Mouse (Mus musculus) mature B cell (primary cell): ENCODE measurements around the gene Rnps1.

ENCODE experiments used
- in situ Hi-C: fragments of 300-500 bp; cut with MboI; formaldehyde crosslinking; loops from 2 replicates; pipeline ENCODE4 v1.14.3; 2019

The Rnps1 gene

DNA sequence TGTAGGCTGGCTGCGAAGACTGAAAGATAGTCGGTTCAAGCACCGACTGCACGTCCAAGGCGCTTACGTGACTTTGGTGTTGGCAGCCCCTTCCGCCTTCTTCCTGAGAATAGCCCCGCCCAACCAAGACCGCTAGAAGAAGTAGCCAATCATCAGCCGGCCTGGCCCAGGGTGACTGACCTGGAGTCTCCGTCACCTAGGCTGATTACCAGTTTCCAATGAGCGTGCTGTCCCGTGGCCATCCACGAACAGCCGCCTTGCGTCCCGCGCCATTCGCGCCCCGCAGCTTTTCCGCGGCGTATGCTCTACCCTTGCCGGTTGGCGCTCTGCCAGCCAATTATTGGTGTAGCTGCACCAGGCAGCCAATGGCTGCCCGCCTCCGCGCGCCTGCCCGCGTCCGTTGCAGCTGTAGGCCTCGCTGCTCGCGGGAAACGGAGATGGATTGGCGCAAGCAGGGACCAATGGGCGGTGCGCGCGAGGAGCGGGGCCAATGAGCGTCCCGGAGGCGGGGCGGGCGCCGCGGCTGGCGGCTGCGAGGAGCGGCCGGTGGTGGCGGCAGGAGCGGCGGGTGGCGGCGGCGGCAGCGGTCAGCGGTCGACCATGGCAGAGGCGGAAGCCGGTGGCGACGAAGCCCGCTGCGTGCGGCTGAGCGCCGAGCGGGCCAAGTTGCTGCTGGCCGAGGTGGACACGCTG lies 55.7 kb downstream of the Rnps1 start, which contains the start of the genes E4f1 and Pgp:
Gene E4f1, minus strand, starts transcription at position 404 of the 693 bp plus-strand sequence.
Gene Pgp, plus strand, starts transcription at position 483 of the 693 bp plus-strand sequence.
- in situ Hi-C loops = no loop called here

- in situ Hi-C loops = no loop called here
Measured at GRCm38 (mm10) chr17:24470701-24471527, 56.5 kb downstream of the Rnps1 start.

DNA sequence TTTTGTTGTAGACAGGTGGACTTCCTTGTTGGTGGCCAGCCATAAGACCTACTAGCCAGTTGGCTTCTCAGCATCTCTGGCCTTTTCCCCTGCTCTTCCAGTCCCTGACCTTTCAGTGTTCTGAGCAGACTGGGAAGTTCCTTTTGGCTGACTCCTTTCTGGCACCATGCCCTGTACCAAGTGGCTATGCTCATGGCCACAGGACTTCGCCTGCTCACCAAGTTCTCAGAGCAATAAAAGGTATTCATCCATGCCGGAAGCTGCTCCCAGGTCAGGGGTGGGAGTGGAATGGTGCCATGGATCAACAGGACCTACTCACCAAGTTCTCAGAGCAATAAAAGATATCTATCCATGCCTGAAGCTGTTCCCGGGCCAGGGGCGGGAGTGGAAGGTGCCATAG lies 58.1 kb downstream of the Rnps1 start:
- in situ Hi-C loops = no loop called here

DNA sequence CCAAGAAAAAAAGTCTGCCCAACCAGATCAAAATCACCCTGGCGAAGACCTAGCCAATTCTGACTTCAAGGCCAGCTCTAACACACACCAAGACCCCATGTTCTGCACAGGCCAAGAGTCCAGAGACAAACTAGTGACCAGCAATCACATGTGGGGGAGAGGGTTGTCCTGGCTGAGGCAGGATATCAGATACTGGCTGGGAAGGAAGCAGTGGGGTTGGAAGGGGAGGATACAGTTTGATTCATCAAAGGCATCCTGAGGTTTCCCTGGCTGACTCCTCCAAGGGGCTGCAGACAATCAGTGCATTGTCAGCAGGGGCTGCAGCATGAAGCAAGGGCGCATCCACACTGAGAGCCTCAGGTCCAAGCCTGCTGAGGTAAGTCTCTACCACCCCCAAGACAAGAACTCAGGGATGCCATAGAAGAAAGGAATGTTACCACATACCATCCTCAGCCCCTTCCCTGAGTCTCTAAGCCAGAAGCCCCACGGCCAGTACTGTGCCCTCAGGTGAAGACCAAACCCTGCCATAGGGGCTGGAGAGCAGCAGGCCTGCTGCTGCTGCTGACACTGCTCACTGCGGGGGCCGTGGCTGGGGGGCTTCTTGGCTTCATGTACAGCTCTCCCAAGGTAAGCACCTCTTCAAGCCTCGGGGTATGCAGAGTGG lies 59.4 kb downstream of the Rnps1 start, which contains the start of gene Bricd5:
Gene Bricd5, plus strand, starts transcription at position 273 of the 664 bp plus-strand sequence.
- in situ Hi-C loops = no loop called here

- in situ Hi-C loops = no loop called here
Measured at GRCm38 (mm10) chr17:24474557-24474956, 60.2 kb downstream of the Rnps1 start.
